Mouse (Mus musculus) lung, postnatal 0 days (tissue): ENCODE data around the gene Hrh2. TPM values are rescaled to one million over a fixed set of nuclear protein-coding genes. Genes with fewer than 3 reads are reported as not detected.

Experiments used
- ATAC-seq: fragments of 200-750 bp; cut with Nextera tagmentation; 2 replicates; pipeline ENCODE4 v1.8.0; 2017; ENCODE audit warnings: moderate library complexity
- DNase-seq: peaks from one replicate; pipeline ENCODE4 v3.0.0-alpha.2; 2016; ENCODE audit warnings: low spot score
- H3K27ac ChIP-seq: fragments of 300-500 bp; sonication (generic); 2 replicates; pipeline ENCODE4 v1.5.1; 2014; ENCODE audit warnings: antibody characterized with exemption, mild to moderate bottlenecking, low read length, mixed read lengths
- H3K27me3 ChIP-seq: fragments of 300-500 bp; sonication (generic); replicated peaks from 2 replicates; pipeline ENCODE4 v1.6.1; 2014; ENCODE audit warnings: low read length, mixed read lengths; ENCODE audit not compliant: insufficient read depth
- H3K36me3 ChIP-seq: fragments of 300-500 bp; sonication (generic); 2 replicates; pipeline ENCODE4 v1.6.1; 2014; ENCODE audit warnings: low read length, mixed read lengths; ENCODE audit not compliant: insufficient read depth
- H3K4me1 ChIP-seq: fragments of 300-500 bp; sonication (generic); 2 replicates; pipeline ENCODE4 v1.6.1; 2014; ENCODE audit warnings: antibody characterized with exemption, low read depth, low read length, mixed read lengths; ENCODE audit not compliant: insufficient read depth
- H3K4me2 ChIP-seq: fragments of 300-500 bp; sonication (generic); replicated peaks from 2 replicates; pipeline ENCODE4 v1.6.1; 2014; ENCODE audit warnings: low read depth, mild to moderate bottlenecking, low read length, moderate library complexity, mixed read lengths
- H3K4me3 ChIP-seq: fragments of 300-500 bp; sonication (generic); 2 replicates; pipeline ENCODE4 v1.5.1; 2014; ENCODE audit warnings: low read depth, low read length
- H3K9ac ChIP-seq: fragments of 300-500 bp; sonication (generic); replicated peaks from 2 replicates; pipeline ENCODE4 v1.6.1; 2014; ENCODE audit warnings: low read depth, mild to moderate bottlenecking
- H3K9me3 ChIP-seq: fragments of 300-500 bp; sonication (generic); 2 replicates; pipeline ENCODE4 v1.6.1; 2016; ENCODE audit warnings: low read length, mixed read lengths
- CTCF ChIP-seq: IDR thresholded peaks from 2 replicates; pipeline ENCODE4 v1.5.1; 2016; ENCODE audit warnings: antibody characterized with exemption, mild to moderate bottlenecking
- EP300 ChIP-seq: IDR thresholded peaks from 2 replicates; pipeline ENCODE4 v1.6.1; 2016; ENCODE audit warnings: antibody characterized with exemption, mild to moderate bottlenecking, control low read depth
- WGBS: fragments of 180-500 bp; shearing (Covaris S2); extraction: QIAGEN DNeasy Blood & Tissue Kit; methylation state at CpG from one replicate; pipeline ENCODE4 v1.1.7; 2014; 5-methylcytosine and 5-hydroxymethylcytosine counted together
- polyA plus RNA-seq: library from polyadenylated mRNA; unstranded; fragments of >200 nt; fragmentation: Nextera tagmentation; extraction: Ambion mirVana; gene quantifications from 2 replicates; pipeline ENCODE4 v1.2.1, GENCODE M21; 2015

Gene Hrh2
- polyA plus RNA-seq, 1 experiment from 2014 or later: 0.12 TPM

DNA sequence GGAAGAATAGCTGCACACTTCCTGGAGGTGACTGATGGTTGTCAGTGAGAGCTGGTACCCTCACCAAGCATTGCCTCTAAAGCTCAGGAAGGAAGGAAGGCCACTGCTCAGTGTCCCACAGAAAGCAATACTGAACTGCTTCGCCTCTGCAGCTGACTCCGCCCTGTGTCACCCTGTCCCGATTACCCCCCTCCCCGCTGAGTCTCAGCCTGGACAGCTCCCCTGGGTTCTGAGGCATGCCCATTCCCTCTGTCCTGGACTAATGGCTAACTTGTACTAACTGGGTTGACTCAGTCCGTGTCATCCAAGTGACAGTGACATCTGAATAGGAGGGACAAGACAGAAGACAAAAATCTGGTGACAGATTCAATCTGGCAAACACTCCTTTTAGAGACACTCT is 1.7 kb downstream of the Hrh2 start:
- 22% methylated on average over 5 of the region's 5 CpGs for WGBS
- ATAC-seq: peak; percentile 50

GRCm38 (mm10) chr13:54199000-54199399 is 7.1 kb downstream of the Hrh2 start:
- no peaks in the 10 kb centered on the region for H3K36me3 ChIP-seq
- DNase-seq: no peak
- no peaks in the 10 kb centered on the region for H3K9me3 ChIP-seq
- H3K9ac ChIP-seq: no peak overlapping the region
- no peaks in the 10 kb centered on the region for H3K4me1 ChIP-seq
- H3K4me3 ChIP-seq: no peak overlapping the region
- TF ChIP-seq CTCF (no peak), EP300 (no peak)
- no peak for ATAC-seq
- no peak overlapping the region for H3K4me2 ChIP-seq
- H3K27ac ChIP-seq: no peak overlapping the region
- H3K27me3 ChIP-seq: no peaks in the 10 kb centered on the region
- WGBS: 66% methylated on average over 9 of the region's 9 CpGs

More for the DNA sequence above, 1.7 kb downstream of the Hrh2 start:
- no peaks in the 10 kb centered on the region for H3K36me3 ChIP-seq
- H3K9ac ChIP-seq: no peak overlapping the region
- no peak overlapping the region for H3K4me2 ChIP-seq
- no peaks in the 10 kb centered on the region for H3K9me3 ChIP-seq
- no peaks in the 10 kb centered on the region for H3K4me1 ChIP-seq
- peak; percentile 8 for DNase-seq
- H3K27me3 ChIP-seq: no peaks in the 10 kb centered on the region; the same call in 1 of the 2 replicates
- H3K27ac ChIP-seq: no peak overlapping the region
- H3K4me3 ChIP-seq: no peak overlapping the region
- TF ChIP-seq EP300 (no peak), CTCF (no peak)

GRCm38 (mm10) chr13:54202458-54202857 is 10.5 kb downstream of the Hrh2 start:
- Histone ChIP-seq H3K9ac (no peak overlapping the region), H3K4me2 (no peak overlapping the region), H3K27ac (no peak overlapping the region), H3K36me3 (no peaks in the 10 kb centered on the region), H3K9me3 (no peaks in the 10 kb centered on the region), H3K4me1 (no peaks in the 10 kb centered on the region), H3K27me3 (no peaks in the 10 kb centered on the region), H3K4me3 (no peak overlapping the region)
- ATAC-seq: no peak
- 69% methylated on average over 8 of the region's 8 CpGs for WGBS
- no peak for DNase-seq
- no peak for TF ChIP-seq CTCF

GRCm38 (mm10) chr13:54203419-54203818 is 11.5 kb downstream of the Hrh2 start:
- DNase-seq (no peak), ATAC-seq (no peak)
- WGBS: 81% methylated on average over 2 of the region's 2 CpGs

DNA sequence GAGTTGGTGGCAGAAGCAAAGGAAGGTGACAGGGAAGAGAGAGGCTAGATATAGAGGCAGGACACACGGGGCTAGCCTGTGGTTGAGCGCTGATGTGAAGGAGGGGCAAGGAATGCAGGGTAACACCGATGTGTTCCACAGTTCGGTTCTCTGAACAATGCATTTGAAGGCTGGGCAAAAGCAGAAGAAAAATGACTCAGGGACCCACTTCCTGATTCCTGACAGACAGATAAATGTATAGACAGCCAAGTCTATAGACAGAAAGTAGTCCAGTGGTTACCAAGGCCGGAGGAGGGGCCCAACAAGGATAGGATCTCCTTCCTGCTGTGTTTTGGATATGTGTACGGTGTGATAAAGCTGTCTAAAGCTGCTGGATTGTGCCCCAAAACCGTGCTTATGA is 13.3 kb downstream of the Hrh2 start:
- H3K27ac ChIP-seq: no peak overlapping the region
- 63% methylated on average over 7 of the region's 7 CpGs for WGBS
- TF ChIP-seq EP300: no peak
- TF ChIP-seq CTCF: no peak
- no peak overlapping the region for H3K4me2 ChIP-seq
- H3K9me3 ChIP-seq: no peaks in the 10 kb centered on the region
- no peaks in the 10 kb centered on the region for H3K4me1 ChIP-seq
- no peak for DNase-seq
- no peak overlapping the region for H3K4me3 ChIP-seq
- ATAC-seq: no peak
- H3K27me3 ChIP-seq: no peaks in the 10 kb centered on the region
- H3K36me3 ChIP-seq: no peaks in the 10 kb centered on the region
- H3K9ac ChIP-seq: no peak overlapping the region

More at GRCm38 (mm10) chr13:54203419-54203818, 11.5 kb downstream of the Hrh2 start:
- Histone ChIP-seq H3K36me3 (no peaks in the 10 kb centered on the region), H3K27me3 (no peaks in the 10 kb centered on the region), H3K4me2 (no peak overlapping the region), H3K27ac (no peak overlapping the region), H3K4me1 (no peaks in the 10 kb centered on the region), H3K9me3 (no peaks in the 10 kb centered on the region), H3K4me3 (no peak overlapping the region), H3K9ac (no peak overlapping the region)
- TF ChIP-seq EP300: no peak
- no peak for TF ChIP-seq CTCF

GRCm38 (mm10) chr13:54206140-54206753 is 14.3 kb downstream of the Hrh2 start:
- no peak overlapping the region for H3K9ac ChIP-seq
- H3K27me3 ChIP-seq: no peaks in the 10 kb centered on the region
- no peak overlapping the region for H3K27ac ChIP-seq
- no peaks in the 10 kb centered on the region for H3K4me1 ChIP-seq
- H3K9me3 ChIP-seq: no peaks in the 10 kb centered on the region
- no peak overlapping the region for H3K4me3 ChIP-seq
- H3K4me2 ChIP-seq: no peak overlapping the region
- no peaks in the 10 kb centered on the region for H3K36me3 ChIP-seq
- DNase-seq (no peak), ATAC-seq (no peak)
- 70% methylated on average over 9 of the region's 9 CpGs for WGBS
- TF ChIP-seq EP300 (no peak), CTCF (no peak)
